Mouse (Mus musculus): ENCODE results near the gene Rnf13. TPM values are rescaled to one million over a fixed set of nuclear protein-coding genes. Genes with fewer than 3 reads are reported as not detected.
"Not testable (repeated sequence)": the region's sequence is repeated elsewhere in the genome, so short reads cannot be mapped to it uniquely, and the experiment has no call there.

Rnf13 gene
- 10 to 100 TPM; 56.7 to 76.2 TPM for total RNA-seq (2021)

GRCm38 (mm10) chr3:57735511-57736370 is at the start of gene Rnf13:
Gene Rnf13 (plus strand): TSS chr3:57736062.
- intact Hi-C loops (cut with DNase I) = loop anchor here (5.0 kb wide), 1 partner anchor 68 kb away; no protein-coding TSS in a partner anchor
- peak; percentile 97 for DNase-seq (ENCODE audit: extremely low spot score in 1 of 2, low spot score in 2 of 2)

- no peak for DNase-seq (ENCODE audit: extremely low spot score in 1 of 2, low spot score in 2 of 2)
- intact Hi-C loops (cut with DNase I) = no loop called here
Measured at GRCm38 (mm10) chr3:57691772-57692171, 44.1 kb upstream of the Rnf13 start.

- intact Hi-C loops (cut with DNase I) = no loop called here
Measured at GRCm38 (mm10) chr3:57692719-57693118, 43.1 kb upstream of the Rnf13 start, which contains the start of gene Ankub1. Gene Ankub1 (minus strand): TSS chr3:57692799.

GRCm38 (mm10) chr3:57696249-57696648 is 39.6 kb upstream of the Rnf13 start:
- intact Hi-C loops (cut with DNase I) = no loop called here
- no peak for DNase-seq (ENCODE audit: extremely low spot score in 1 of 2, low spot score in 2 of 2)

More at GRCm38 (mm10) chr3:57692719-57693118, 43.1 kb upstream of the Rnf13 start, which contains the start of gene Ankub1:
- no peak for DNase-seq (ENCODE audit: extremely low spot score in 1 of 2, low spot score in 2 of 2)

- intact Hi-C loops (cut with DNase I) = no loop called here
- no peak for DNase-seq (ENCODE audit: extremely low spot score in 1 of 2, low spot score in 2 of 2)
Measured at GRCm38 (mm10) chr3:57696779-57697178, 39.1 kb upstream of the Rnf13 start.

GRCm38 (mm10) chr3:57714151-57714550 is 21.7 kb upstream of the Rnf13 start:
- intact Hi-C loops (cut with DNase I) = no loop called here
- DNase-seq (ENCODE audit: extremely low spot score in 1 of 2, low spot score in 2 of 2) = no peak

GRCm38 (mm10) chr3:57732206-57732915 is 3.5 kb upstream of the Rnf13 start:
- intact Hi-C loops (cut with DNase I) = no loop called here
- DNase-seq (ENCODE audit: extremely low spot score in 1 of 2, low spot score in 2 of 2) = no peak

- intact Hi-C loops (cut with DNase I) = loop anchor here (5.0 kb wide), 1 partner anchor 69 kb away; no protein-coding TSS in a partner anchor
Measured at GRCm38 (mm10) chr3:57736419-57737095, 695 bp downstream of the Rnf13 start.

GRCm38 (mm10) chr3:57739830-57740229 is 4.0 kb downstream of the Rnf13 start:
- DNase-seq (ENCODE audit: extremely low spot score in 1 of 2, low spot score in 2 of 2) = no peak
- intact Hi-C loops (cut with DNase I) = loop anchor here (5.0 kb wide), 1 partner anchor 73 kb away; no protein-coding TSS in a partner anchor

More at GRCm38 (mm10) chr3:57736419-57737095, 695 bp downstream of the Rnf13 start:
- DNase-seq (ENCODE audit: extremely low spot score in 1 of 2, low spot score in 2 of 2) = no peak

GRCm38 (mm10) chr3:57748576-57749267 is 12.9 kb downstream of the Rnf13 start:
- no peak for DNase-seq (ENCODE audit: extremely low spot score in 1 of 2, low spot score in 2 of 2)
- intact Hi-C loops (cut with DNase I) = no loop called here

- intact Hi-C loops (cut with DNase I) = no loop called here
Measured at GRCm38 (mm10) chr3:57776915-57777314, 41.1 kb downstream of the Rnf13 start.

GRCm38 (mm10) chr3:57788472-57788871 is 52.6 kb downstream of the Rnf13 start:
- peak in 1 of 2 experiments; percentile 11 for DNase-seq (ENCODE audit: extremely low spot score in 1 of 2, low spot score in 2 of 2)
- intact Hi-C loops (cut with DNase I) = no loop called here

More at GRCm38 (mm10) chr3:57776915-57777314, 41.1 kb downstream of the Rnf13 start:
- no peak for DNase-seq (ENCODE audit: extremely low spot score in 1 of 2, low spot score in 2 of 2)

- intact Hi-C loops (cut with DNase I) = no loop called here
- DNase-seq (ENCODE audit: extremely low spot score in 1 of 2, low spot score in 2 of 2) = no peak
Measured at GRCm38 (mm10) chr3:57789005-57789962, 53.4 kb downstream of the Rnf13 start.

GRCm38 (mm10) chr3:57791104-57791503 is 55.2 kb downstream of the Rnf13 start:
- intact Hi-C loops (cut with DNase I) = no loop called here
- no peak for DNase-seq (ENCODE audit: extremely low spot score in 1 of 2, low spot score in 2 of 2)

GRCm38 (mm10) chr3:57795071-57795470 is 59.2 kb downstream of the Rnf13 start:
- DNase-seq (ENCODE audit: extremely low spot score in 1 of 2, low spot score in 2 of 2); intact Hi-C loops (cut with DNase I): not testable (repeated sequence)

- DNase-seq (ENCODE audit: extremely low spot score in 1 of 2, low spot score in 2 of 2) = no peak
- intact Hi-C loops (cut with DNase I) = no loop called here
Measured at GRCm38 (mm10) chr3:57815447-57815846, 79.6 kb downstream of the Rnf13 start.

GRCm38 (mm10) chr3:57825866-57826265 is 90.0 kb downstream of the Rnf13 start:
- intact Hi-C loops (cut with DNase I) = no loop called here

More at GRCm38 (mm10) chr3:57825866-57826265, 90.0 kb downstream of the Rnf13 start:
- DNase-seq (ENCODE audit: extremely low spot score in 1 of 2, low spot score in 2 of 2) = peak in 1 of 2 experiments; percentile 38

Data from left cerebral cortex, postnatal 10 days (tissue).